Mouse (Mus musculus) kidney, adult 2 months (tissue): ENCODE measurements around the gene Tmem253.

Source experiments
- CTCF ChIP-seq: fragments of 200-500 bp; conservative IDR thresholded peaks from 2 replicates; pipeline ENCODE4 v1.5.1; 2011; ENCODE audit warnings: low read depth, mild to moderate bottlenecking, control low read depth, low read length, moderate library complexity, mixed read lengths; ENCODE audit not compliant: insufficient read depth, insufficient read length
- POLR2A ChIP-seq: fragments of 200-500 bp; IDR thresholded peaks from one replicate; pipeline ENCODE4 v1.6.1; 2011; ENCODE audit warnings: low read depth, low read length, control low read depth

DNA sequence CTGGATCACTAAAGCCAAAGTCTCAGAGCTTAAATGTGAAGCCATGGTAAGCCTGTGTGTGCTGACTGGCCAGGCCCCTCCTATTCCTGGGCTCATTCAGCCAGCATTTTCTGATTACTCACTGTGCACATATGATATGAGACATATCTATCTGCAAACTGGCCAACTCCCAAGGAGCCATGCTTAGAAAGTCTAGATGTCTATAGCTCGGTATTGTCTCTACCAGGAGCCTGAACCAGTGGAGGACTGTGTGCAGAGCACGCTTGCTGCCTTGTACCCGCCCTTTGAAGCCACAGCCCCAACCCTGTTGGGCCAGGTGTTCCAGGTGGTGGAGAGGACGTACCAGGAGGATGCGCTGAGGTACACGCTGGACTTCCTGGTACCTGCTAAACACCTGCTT is 28.3 kb upstream of the Tmem253 start:
- no peak for TF ChIP-seq CTCF
- no peak for TF ChIP-seq POLR2A
